Mouse (Mus musculus) MN1 (cell line): Measurements from ENCODE around the gene Syne2.
A peak's percentile ranks its signal among the peaks of the same experiment; 100 is the strongest.

Experiments
- DNase-seq: peaks from one replicate; pipeline ENCODE4 v3.0.0-alpha.2; 2016; ENCODE audit warnings: low spot score

The Syne2 gene

DNA sequence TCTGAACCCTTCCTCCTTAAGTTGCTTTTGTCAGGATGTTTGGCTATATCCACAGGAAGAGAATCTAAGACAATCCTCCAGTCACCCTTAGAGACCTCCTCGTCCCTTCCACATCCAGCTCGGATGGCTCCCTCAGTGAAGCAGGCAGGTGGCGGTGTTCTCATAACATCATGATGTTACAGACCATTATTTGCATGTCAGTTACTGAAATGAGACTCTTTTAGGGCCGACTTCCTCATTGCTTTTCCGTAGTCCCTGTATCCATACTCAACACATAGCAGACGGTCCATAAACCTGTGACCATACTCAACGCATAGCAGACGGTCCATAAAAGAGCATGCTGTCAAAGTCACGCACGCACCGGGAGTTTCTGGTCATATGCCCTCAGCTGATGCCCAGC is 106.9 kb downstream of the Syne2 start:
- no peak for DNase-seq

DNA sequence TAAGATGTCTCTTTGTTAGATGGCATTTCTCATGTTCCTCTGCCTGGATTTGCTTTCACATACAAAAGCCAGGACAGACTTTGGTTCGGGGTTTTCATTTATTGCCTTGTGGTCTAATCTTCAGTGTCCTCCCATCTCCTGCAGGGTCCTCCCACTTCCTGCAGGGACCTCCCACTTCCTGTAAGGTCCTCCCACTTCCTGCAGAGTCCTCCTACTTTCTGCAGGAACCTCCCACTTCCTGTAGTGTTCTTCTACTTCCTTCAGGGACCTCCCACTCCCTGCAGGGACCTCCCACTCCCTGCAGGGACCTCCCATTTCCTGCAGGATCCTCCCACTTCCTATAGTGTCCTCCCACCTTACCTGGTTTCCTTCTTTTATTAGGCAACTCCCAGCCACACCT is 109.7 kb downstream of the Syne2 start:
- no peak for DNase-seq

DNA sequence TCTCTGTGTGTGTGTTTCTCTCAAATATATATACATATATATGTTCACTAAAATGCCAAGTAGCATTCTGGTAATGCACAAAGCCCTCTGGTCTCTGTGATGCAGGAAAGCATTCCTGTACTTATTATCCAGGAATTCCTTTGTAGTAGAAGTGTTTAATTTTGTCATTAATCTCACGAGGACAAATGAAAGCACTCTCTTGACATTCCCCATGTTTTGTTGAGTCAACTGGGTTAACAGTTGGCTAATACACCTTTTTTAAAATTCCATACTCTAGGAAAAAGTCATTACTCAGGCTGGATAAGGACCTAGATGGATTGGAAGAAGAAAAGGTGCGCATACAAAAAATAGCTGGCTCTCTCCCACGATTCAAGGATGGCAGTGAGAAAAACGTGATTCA is 115.6 kb downstream of the Syne2 start:
- DNase-seq = no peak

DNA sequence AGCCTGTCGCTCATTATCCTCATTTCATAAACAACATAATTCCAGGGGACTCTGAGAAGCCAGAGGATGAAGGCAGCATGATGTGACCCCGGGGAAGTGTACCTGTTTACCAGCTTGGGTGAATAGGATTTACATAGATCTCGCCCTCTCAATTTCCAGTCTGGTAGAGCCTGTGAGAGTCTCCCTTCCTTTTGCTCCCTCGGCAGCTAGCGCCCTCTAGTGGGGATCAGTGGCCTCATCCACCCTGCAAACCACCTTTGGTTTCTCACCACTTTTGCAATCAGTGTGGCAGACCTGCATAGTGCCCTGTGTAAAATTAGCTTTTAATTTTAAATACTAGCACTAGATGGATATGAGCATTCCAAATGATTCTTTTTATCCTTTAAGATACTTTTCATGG is 133.4 kb downstream of the Syne2 start:
- DNase-seq = no peak

DNA sequence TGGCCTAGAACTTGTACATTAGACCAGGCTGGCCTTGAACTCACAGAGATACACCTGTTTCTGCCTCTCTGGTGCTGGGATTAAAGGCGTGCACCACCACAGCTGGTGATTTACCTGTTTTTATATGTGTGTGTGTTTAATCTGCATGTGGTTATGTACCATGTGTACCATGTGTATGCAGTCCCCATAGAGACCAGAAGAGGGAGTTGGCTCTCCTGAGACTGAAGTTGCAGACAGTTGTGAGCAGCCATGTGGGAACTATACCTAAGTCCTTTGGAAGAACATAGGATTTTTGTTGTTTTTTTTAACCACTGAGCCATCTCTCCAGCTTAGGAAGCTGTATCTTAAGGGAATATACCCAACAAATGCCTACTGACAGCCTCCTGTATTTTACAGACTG is 134.1 kb downstream of the Syne2 start:
- DNase-seq = no peak

DNA sequence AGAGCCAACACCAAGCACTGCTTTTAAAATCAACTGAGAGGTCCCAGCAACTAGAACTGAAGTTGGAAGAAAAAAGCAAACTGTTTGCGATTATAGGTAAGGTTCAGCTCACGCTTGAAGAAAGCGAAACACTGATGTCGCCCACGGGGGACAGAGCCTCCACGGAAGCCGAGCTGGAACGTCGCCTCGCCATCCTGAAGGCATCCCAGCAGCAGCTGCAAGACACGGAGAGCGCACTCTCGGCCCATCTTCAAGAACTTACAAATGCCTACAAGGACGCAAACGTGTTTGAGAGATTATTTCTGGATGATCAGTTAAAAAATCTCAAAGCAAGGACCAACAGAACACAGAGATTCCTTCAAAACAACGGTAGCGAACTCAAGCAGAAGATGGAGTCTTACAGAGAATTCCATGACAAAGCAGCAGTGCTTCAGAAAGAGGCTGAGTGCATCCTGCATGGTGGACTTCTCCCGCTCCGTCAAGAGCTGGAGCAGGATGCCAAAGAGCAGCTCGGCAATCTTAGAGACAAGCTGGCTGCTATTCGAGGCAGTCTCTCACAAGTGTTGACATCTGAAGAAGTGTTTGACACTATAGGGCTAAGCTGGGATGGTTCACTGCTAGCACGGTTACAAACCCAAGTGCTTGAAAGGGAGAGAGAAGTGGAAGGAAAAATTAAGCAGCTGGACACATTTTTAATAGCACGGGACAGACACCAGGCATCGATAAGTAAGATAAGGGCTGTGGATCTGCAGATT is 148.7 kb downstream of the Syne2 start:
- no peak for DNase-seq

DNA sequence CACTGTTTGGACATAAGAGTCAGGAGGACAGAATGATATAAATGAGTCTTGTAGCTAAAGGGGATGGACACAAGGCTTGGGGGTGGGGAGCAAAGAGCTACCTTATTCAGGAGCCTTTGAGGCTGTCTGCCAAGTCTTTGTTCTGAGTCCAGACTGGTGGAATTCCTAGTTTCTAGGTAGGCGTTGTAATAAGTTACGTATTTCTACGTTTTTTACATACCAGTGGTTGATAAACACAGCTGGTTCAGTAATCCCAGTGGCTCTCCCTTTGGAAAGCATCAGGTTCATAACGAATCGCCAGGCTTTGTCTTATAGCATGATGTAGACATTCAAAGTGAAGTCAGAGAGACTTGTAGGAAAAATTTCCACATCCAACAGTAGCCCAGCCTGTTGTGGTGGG is 161.1 kb downstream of the Syne2 start:
- no peak for DNase-seq

DNA sequence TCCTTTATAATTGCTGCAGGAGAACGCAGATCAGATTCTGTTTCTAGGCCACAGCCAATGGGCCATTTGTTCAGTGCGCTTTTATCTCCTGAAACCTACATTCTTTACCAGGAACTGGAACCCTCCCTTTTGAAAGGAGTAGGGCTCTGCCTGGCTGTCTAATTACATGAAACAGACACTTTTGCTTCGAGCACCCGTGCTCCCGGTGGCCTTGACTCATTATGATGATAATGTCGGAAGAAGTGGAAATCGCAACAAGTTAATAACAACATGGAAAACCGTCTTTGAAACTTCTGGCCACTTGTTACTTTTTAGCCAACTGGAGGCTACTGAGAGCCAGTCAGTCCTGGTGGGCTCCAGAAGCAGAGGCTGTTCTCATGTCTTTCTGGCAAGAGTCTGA is 165.4 kb downstream of the Syne2 start:
- DNase-seq = no peak

DNA sequence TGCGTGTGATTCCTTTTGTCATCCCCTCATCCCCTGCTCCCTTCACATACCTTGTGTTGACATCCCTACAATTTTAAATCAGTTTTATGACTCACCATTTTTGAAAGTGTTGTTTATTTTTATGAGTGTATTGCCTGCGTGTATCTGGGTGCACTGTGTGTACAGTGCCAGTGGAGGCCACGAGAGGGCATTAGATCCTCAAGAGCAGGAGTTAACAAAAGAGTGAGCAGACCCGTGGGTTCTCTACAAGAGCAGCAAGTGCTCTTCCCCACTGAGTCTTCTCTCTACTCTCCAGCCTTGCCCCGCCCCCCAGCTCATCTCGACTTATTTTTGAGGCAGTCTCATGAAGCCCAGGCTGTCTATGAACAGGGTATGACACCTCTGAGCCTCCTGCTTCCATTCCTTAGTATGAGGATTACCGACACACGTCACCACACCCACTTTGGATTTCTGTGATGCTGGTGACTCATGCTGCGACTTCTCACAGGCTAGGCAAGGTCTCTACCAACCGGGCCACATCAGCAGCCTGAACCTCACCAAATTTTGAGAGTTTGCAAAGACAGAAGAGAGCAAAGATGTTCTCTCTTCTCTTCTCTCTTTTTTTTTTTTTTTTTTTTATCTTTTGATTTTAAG is 174.4 kb downstream of the Syne2 start:
- DNase-seq = no peak

DNA sequence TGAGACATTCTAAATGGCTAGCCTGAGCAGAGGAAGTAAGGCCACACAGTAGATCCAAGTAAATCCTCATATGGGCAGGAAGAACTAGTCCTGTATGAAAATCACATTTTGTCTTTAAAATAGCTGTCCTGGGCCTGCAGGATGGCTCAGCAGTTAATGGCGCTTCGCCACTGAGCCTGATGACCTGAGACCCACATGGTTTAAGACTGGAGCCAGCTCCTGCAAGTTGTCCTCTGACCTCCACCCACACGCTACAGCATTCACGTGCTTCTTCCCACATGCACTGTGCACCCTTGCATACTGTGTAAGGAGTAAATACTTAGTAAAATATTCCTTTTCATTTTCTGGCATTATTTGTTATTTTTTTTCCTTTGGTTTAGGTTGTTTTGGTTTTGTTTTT is 175.0 kb downstream of the Syne2 start:
- DNase-seq = no peak

DNA sequence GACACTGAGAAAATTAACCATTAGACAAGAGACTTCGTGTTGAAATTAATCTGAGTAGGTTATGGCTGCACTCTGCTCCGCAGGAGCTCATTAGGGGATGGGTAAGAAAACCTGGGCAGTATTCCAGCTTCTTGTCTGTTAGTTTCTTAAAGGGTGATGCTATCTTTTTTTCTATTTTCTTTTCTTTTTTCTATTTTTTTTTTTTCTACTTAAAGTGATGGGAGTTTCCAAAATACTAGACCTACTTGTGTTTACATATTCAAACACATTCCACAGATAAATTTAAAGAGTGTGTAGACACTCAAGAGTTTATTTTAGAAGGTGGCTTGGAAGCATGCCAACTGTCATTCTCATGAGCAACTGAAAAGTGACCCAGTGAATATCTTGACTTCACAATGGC is 177.2 kb downstream of the Syne2 start:
- peak; percentile 71 for DNase-seq

DNA sequence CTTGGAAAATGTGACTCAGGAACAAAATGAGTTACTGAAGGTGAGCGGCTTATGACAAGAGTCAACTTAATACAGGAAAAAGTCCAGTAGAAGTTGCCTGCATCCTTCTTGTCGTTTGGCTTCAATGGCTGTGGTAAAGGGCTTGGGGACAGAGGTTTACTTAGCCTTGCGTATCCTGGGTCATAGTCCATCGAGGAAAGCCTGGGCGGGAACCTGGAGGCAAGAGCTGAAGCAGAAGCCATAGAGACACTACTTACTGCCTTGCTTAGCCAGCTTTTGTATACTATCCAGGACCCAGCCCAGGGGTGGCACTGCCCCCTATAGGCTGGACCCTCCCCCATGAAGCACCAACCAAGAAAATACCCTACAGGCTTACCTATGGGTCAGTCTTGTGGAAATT is 179.6 kb downstream of the Syne2 start:
- DNase-seq = no peak

DNA sequence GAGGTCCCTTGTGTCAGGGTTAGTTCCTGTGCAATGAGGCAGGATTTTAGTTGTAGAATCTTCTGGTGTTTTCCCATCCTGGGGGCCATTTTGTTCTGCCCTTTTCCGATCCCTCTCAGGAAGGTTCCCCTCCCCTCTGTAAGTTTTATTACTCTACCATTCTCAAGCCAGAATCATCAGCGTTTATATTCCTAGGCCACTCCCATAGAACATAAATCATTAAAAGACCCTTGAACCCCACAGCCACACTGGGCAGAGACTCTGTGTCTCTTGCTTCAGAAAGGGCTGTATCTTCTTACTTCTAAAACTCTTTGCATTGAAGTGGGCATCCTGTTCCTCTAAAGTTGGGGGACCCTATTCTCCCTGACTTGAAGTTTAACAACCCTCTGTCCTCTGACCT is 180.5 kb downstream of the Syne2 start:
- no peak for DNase-seq

DNA sequence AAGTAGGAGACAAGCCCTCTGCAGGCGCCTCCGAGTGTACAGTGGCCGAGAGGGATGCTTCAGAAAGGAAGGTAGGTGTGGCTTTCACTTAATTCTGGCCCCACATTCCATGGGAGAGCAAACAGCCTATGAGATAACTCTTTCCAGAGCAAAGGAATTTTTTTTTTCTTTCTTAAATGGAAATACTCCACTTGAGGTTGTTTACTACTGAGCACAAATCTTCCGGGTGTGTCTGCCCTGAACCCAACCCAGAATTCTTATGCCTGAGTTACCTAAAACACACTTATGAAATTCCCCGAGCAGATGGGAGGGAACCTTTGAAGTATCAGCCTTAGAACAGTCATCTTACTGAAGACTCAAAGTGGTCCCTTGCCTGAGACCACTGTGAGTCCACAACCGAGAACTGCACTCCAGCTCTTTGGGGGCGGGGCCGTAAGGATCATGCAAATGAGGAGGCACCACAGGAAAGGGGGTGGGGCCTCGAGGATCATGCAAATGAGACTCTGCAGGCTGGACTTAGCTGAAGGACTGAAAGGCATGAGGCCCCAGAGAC is 186.8 kb downstream of the Syne2 start:
- no peak for DNase-seq

DNA sequence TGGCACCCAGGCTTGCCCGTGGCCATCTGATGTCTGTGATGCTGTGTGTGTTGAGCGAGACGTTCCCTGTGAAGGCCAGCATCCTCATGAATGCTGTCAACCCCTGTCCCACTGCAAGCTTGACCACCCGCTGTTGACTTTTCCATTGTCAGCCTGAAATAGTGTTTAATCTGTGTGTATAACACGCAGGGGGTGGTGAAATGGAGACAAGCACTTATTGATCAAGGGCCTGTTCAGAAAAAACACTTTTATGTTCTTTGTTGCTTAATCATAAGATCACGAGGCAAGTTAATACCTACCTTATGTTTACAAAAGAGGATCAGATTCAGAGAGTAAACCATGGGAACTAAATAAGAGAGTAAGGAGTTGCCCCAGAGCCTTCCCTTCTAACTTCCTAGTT is 191.1 kb downstream of the Syne2 start:
- no peak for DNase-seq

DNA sequence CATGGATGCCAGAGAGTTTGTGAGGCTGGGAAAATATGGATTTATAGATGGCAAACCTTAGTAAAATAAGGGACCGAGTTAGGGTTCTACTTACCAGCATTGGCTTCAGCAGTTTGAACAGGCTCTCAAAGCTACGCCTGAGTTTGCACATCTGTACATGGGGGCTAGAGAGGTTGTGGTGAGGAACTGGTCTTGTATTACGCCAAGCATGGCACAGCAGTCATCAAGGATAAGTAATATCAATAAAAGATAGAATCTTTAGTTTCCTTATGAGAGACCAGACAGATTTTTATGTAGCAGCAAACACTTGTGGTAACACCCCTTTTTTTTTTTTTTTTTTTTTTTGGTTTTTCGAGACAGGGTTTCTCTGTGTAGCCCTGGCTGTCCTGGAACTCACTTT is 194.9 kb downstream of the Syne2 start:
- no peak for DNase-seq

DNA sequence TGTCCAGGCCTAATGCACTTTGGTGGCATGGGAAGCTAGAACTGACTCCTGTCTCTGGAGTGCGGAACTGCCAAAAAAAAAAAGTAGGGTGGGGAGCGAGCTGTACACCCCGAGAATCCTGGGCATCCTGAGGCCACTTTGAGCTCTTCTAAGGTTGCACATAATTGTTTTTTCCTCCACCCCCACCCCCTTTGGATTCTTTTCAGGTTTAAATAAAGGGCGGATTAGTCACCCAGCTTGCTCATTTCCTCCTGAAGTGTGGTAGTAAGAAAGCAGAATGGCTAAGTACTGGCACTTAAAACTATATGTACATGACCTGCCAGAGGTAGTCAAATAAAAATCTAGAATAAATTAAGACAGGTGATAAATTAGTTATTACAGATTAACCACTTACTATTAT is 195.5 kb downstream of the Syne2 start:
- no peak for DNase-seq

DNA sequence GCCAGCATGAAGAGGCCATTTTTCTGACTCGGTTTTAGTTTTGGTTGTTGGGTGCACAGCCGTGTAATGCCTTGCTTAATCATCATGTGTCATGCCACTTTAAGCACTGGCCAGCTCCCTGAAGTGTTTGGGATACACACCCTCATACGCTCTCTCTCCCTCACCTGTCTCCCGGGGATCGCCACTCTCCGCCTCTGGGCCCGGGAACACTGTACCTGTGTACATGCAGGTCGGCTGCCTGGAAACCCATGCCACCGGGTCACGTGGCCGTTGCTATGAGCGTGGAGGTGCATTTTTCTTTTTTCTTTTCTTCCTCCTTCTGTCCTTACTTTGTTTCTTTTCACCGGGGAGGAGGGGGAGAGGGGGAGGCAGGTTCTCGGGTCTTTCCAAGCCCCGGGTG is 197.1 kb downstream of the Syne2 start:
- DNase-seq = no peak

DNA sequence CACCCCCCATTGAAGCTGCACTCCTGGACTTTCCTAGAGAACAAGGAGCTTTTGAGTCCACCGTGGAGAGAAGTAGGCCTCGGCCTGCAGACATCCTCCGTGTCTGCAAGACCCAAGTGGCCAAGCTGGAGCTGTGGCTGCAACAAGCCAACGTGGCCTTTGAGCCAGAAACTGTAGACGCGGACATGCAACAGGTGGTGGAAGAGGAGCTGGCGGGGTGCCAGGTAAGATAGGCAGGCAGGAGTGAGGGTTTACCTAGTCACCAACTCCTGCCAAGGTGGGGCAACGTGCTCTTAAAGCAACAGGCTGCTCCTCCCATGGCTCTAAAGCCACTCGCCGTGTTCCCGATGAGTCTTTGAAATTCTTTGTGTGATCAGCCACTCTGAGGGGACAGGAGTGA is 197.6 kb downstream of the Syne2 start:
- DNase-seq = peak; percentile 10

DNA sequence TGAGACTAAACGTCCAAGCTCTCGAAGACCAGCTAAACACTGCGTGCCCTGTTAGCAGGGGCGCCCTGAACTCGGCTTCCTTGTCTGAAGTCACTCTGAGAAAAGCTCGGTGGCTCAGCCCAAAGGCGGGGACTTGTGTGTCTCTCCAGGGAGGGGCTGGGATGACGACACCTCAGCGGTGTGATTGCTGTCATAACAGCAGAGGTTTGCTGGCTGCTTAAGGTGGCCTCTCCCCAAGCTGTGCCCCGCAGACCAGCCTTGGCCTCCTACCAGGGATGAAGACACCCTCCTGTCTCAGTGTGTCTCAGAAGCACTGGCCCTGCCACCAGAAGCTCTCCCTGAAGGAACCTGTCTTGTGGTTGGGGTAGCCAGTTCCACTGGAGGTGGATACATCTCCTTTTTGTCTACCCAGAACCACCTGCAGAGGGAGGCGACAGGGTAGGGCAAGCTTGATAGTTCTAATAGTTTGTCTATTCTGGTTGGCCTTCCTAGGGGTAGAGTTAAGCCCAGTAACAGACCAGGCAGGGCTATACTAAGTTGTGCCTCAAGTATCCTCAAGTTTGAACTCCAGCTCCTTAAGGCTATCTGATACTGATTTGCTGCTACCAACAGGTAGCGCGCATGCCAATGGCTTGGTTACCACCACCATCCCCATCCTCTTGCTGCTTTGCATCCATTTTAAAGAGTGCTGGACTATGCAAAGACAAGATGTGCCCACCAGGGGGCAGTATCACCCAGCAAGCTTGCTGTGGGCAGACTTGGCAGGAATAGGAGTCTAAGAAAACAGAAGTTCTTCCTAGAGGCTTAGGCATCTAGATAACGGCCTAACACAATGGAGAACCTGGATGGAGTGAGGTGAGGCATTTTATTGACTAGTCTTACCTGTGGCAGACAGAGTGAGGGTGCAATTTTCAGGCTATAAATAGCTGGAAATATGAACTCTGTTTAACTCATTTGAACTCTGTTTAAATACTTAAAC is 198.5 kb downstream of the Syne2 start:
- DNase-seq = peak; percentile 68

DNA sequence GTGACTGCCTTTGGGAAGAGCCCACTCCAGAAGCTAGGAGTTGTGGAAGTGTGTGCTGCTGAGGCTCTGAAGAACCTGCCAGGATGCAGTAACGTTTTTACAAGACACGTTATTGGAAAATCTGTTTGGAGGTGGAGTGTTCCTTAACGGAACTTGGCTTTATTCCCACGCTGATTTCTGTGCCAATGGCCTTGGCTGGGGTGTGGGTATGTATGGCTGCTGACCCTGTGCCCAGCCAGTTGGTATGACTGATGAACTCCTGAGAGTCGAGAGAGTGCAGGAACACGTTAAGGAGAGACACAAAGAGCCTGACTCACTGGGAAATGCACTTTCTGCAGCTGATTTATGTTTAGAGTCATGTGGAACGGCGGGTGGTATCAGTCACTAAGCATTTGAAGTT is 200.7 kb downstream of the Syne2 start:
- peak; percentile 22 for DNase-seq

DNA sequence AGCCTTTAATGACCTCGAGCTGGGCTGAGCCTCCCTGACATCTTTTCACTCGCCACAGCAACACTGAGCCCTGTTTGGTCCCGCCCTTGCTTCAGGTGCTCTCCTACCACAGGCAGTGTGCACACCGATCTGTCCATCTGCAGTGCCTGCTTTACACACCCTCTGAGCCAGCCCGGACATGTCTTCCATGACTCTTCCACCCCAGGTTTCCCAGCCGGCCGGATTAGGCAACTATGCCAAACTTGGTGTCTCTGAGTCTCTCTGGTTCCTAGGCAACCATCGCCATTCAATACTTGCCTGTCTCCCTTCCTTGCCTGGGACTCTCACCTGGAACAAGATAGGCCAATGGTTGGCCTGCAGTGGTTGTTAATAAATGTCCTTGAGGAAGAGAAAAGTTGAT is 224.4 kb downstream of the Syne2 start:
- DNase-seq = no peak

DNA sequence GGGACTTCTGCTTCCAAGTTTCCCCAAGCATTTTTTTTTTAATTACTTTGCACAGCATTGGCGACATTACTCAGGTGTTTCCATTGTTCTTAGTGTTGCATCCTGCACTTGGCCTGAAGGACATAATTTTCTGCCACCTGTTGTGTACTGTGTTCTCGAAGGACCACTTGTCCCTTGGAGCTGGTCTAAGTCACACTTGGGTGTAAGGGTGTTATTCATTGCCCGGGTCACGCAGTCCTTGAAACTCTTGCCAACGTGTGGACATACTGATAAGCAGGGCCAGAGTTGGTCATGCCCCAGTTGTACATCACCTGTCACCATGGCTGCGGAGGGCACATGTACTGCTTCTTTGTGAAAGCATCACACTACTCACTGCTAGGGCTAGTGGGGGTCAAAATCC is 228.6 kb downstream of the Syne2 start:
- DNase-seq = no peak
